Mouse (Mus musculus): ENCODE results near the gene Usp46.
"Not testable (repeated sequence)": the region's sequence is repeated elsewhere in the genome, so short reads cannot be mapped to it uniquely, and the experiment has no call there.

The Usp46 gene

GRCm38 (mm10) chr5:74067831-74068713 lies at the start of gene Usp46:
Gene Usp46 (minus strand): TSS chr5:74068431.
- peak; percentile 85 for DNase-seq

DNA sequence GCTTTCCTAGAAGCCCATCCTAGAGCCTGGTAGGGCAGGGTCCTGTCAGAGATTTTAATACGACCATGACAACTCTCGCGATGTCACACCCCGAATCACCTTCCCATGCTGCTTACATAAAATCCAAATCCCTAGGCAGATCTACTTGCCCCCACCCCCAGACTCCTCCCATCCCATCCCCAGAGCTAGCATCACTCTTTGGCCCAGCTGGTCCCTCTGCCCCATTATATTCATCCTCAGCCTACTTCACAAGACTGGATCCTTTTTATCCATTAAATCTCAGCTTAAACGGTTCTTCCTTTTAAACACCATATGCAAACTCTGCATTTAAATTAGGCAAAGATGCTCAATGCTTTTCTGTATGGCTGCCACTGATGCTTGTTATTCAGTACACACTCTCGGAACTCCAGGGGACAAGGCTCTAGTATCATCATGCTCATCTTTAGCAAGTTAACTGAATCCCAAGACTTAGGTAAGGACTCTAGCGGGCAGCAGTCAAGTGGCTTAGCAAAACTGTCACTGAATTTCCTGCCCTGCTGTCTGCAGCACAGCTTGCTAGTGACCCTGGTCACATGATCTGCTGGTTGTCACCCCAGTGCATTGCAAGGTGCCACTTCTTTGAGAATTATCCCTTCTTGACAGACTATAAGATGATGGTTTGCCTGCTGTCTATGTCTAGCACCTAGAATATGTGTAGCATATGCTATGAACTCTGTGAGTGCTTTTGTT lies 45.9 kb upstream of the Usp46 start:
- DNase-seq, result no peak

GRCm38 (mm10) chr5:74105445-74105844 lies 37.2 kb upstream of the Usp46 start:
- DNase-seq, result no peak

DNA sequence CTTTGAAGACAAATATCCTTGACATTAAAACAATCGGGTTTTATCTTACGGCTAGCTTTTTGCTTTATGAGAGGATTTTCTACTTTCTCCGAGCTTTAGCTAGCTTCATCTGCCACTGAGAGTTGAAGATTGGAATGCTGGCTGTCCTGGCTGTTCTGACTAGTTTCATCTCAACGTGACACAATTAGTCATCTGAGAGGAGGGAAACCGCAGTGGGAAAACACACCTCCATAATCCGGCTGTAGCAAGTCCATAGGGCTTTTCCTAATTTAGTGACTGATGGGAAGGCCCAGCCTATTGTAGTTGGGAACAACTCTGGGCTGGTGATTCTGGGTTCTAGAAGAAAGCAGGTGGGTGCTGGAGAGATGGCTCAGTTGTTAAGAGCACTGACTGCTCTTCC lies 33.5 kb upstream of the Usp46 start:
- no peak for DNase-seq

GRCm38 (mm10) chr5:74099046-74099445 lies 30.8 kb upstream of the Usp46 start:
- no peak for DNase-seq

DNA sequence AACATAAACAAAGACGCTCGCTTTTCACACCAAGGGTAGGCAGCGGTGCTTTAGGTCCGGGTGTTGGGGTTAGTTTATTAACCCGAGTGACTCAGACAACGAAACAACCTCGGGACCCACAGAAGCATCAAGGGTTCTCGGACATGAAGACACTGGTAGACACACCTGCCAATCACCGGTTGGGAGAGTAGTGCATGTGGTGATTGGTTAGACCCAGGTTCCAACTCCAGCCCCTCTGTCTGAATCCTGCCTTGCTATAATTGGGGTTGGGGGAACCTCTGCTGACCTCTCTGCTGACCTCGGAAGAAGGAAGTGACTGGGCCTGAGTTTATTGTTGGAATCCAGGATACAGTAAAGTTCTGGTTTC lies 29.6 kb upstream of the Usp46 start:
- peak; percentile 10 for DNase-seq

GRCm38 (mm10) chr5:74097116-74097853 lies 29.1 kb upstream of the Usp46 start:
- no peak for DNase-seq

- DNase-seq, result no peak
Measured at GRCm38 (mm10) chr5:74096060-74096459, 27.8 kb upstream of the Usp46 start.

DNA sequence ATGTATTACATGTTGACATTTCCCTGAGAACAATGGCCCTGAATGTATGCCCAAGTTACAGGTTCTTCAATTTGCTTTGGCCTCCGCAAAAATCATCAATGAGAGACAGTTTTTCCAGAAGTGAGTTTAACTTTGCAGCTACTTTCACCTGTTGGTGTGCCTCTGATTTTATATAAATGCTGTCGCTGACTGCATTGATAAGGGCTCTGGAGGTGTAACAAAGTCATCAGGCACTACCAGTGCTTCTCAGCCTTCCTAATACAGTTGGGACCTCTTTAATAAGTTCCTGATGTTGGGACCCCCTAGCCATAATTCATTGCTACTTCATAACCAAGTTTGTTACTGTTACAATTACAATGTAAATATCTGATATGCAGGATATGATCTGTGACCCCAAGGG lies 27.4 kb upstream of the Usp46 start:
- no peak for DNase-seq

GRCm38 (mm10) chr5:74094841-74095437 lies 26.7 kb upstream of the Usp46 start:
- no peak for DNase-seq

DNA sequence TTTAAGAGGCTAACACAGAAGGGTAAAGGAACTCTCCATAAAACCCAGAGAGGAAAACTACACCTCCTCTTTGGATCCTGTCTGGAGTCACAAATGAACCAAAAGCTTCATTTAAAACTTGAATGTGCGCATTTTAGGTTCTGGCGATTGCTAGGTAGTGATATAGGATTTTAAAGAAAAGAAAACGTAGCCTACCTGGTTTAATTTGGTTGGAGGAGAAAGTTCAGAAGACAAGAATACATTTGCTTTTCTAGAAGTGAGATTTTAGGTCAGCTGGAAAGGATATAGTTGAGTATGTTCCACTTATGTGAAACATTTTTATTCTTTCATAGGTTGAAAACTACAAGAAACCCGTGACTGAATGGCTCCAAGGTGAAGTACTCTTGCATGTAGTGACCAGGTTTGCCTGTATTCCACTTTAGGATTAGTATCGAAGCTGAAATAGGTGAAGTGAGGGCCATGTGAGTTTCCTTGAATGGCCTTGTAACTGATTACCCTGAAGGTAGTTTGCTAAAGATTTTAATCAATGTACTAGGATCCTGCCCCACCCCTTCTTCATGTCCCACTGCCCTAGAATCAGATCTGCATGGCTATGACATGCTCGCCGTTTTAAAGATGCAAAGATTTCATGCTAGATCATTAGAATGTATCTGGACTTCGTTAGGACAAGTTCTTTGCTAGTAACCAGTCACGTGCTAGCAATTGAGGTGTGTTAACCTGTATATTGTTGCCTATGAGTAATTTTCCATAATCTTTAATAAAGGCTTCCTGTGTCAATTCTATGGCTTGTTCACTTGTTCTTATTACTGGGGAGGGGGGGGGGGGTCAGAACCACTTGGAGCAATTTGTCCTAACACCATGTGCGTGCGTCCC lies 25.6 kb upstream of the Usp46 start:
- DNase-seq, result no peak

- peak; percentile 98 for DNase-seq
Measured at GRCm38 (mm10) chr5:74092833-74093555, 24.8 kb upstream of the Usp46 start.

- DNase-seq, result no peak
Measured at GRCm38 (mm10) chr5:74092481-74092832, 24.2 kb upstream of the Usp46 start.

DNA sequence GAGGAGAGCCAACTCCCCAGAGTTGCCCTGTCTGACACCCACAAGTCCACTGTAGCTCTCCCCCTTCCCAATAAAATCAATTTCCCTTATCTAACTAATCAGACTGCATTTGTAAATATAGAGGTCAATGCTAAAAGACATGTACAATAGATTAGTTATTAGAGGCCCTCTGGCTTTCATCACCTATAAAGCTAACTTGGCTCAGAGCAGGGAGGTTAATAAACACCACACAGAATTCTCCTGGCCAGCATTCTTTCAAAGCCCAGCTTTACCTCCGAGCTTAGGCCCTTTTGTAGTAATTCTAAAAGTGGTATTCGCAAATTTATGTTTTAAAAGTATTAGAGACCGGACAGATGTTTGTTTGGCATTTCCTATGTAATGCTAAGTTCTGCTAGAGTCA lies 21.4 kb upstream of the Usp46 start:
- no peak for DNase-seq

GRCm38 (mm10) chr5:74081756-74082155 lies 13.5 kb upstream of the Usp46 start:
- no peak for DNase-seq

GRCm38 (mm10) chr5:74078861-74079615 lies 10.8 kb upstream of the Usp46 start:
- DNase-seq, result no peak

- DNase-seq, result no peak
Measured at GRCm38 (mm10) chr5:74078400-74078799, 10.2 kb upstream of the Usp46 start.

DNA sequence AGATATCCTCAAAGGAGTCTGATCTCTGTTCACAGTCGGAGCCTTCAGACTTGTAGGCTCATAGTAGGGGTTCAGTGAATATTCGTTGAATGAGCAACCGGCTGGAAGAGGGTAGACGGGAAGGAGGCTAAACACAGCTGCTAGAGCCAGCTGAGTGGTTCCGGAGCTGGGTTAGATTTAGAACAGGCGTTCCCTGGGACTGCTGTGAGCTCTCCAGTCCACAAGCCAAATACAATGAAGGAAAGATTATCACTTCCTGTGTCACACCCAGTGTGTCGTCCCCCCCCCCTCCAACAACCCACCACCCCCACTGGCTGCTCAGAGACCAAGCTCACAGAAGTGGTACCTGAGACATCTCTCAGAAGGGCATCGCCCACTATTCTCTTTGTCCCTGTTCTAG lies 9.7 kb upstream of the Usp46 start:
- DNase-seq, result no peak

- peak; percentile 11 for DNase-seq
Measured at GRCm38 (mm10) chr5:74076759-74077158, 8.5 kb upstream of the Usp46 start.

DNA sequence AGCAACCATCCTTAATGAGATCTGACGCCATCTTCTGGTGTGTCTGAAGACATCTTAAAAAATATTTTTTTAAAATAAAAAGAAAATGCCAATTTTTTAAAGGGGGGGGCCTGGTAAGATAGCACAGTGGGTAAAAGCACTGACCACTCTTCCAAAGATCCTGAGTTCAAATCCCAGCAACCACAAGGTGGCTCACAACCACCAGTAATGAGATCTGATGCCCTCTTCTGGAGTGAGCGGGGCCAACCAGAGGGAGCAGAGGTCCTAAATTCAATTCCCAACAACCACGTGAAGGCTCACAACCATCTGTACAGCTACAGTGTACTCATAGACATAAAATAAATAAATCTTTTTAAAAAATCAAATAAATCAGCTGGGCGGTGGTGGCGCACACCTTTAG lies 2.3 kb upstream of the Usp46 start:
- not testable (repeated sequence) for DNase-seq
